Mouse (Mus musculus): ENCODE results near the gene Selenom. TPM values are rescaled to one million over a fixed set of nuclear protein-coding genes. Genes with fewer than 3 reads are reported as not detected.

The Selenom gene
- polyA plus RNA-seq, 1 experiment from 2014 or later, result 79.4 TPM

- Histone ChIP-seq H3K9me3 (peaks cover 6% of the 10 kb centered on the region; the same call in 1 of the 2 replicates), H3K27ac (no peak overlapping the region), H3K4me1 (replicated peaks) (peaks cover 31% of the 10 kb centered on the region), H3K4me3 (replicated peaks) (no peak overlapping the region), H3K9ac (replicated peaks) (no peak overlapping the region), H3K36me3 (peaks cover under 1% of the 10 kb centered on the region; the same call in 1 of the 2 replicates), H3K4me2 (no peak overlapping the region), H3K27me3 (no peaks in the 10 kb centered on the region)
- WGBS, result 71% methylated on average over 3 of the region's 3 CpGs
- no peak for ATAC-seq (ENCODE audit: insufficient number of reproducible peaks, insufficient read depth, low FRiP score, low TSS enrichment, low read depth)
Observed at GRCm38 (mm10) chr11:3541932-3542331, 27.4 kb downstream of the Selenom start.

GRCm38 (mm10) chr11:3543001-3543400 lies 28.5 kb downstream of the Selenom start:
- ATAC-seq (ENCODE audit: insufficient number of reproducible peaks, insufficient read depth, low FRiP score, low TSS enrichment, low read depth), result no peak
- Histone ChIP-seq H3K9me3 (peaks cover 6% of the 10 kb centered on the region; the same call in 1 of the 2 replicates), H3K4me3 (replicated peaks) (no peak overlapping the region), H3K9ac (replicated peaks) (no peak overlapping the region), H3K4me2 (no peak overlapping the region), H3K27ac (no peak overlapping the region), H3K4me1 (replicated peaks) (peaks cover 23% of the 10 kb centered on the region), H3K36me3 (no peaks in the 10 kb centered on the region), H3K27me3 (no peaks in the 10 kb centered on the region)
- WGBS, result 35% methylated on average over 5 of the region's 5 CpGs

- Histone ChIP-seq H3K4me1 (replicated peaks) (peaks cover 16% of the 10 kb centered on the region; the same call in 1 of the 2 replicates), H3K27ac (no peak overlapping the region), H3K9me3 (peaks cover 6% of the 10 kb centered on the region; the same call in 1 of the 2 replicates), H3K9ac (replicated peaks) (no peak overlapping the region), H3K4me2 (no peak overlapping the region), H3K27me3 (no peaks in the 10 kb centered on the region), H3K36me3 (no peaks in the 10 kb centered on the region), H3K4me3 (replicated peaks) (no peak overlapping the region)
- 92% methylated on average over 5 of the region's 5 CpGs for WGBS
- no peak for ATAC-seq (ENCODE audit: insufficient number of reproducible peaks, insufficient read depth, low FRiP score, low TSS enrichment, low read depth)
Observed at GRCm38 (mm10) chr11:3544409-3544808, 29.9 kb downstream of the Selenom start.

- Histone ChIP-seq H3K4me3 (replicated peaks) (no peak overlapping the region), H3K4me2 (no peak overlapping the region), H3K9ac (replicated peaks) (no peak overlapping the region), H3K27ac (peak overlapping the region; percentile 32; the same call in 1 of the 2 replicates), H3K9me3 (peaks cover 6% of the 10 kb centered on the region; the same call in 1 of the 2 replicates), H3K36me3 (no peaks in the 10 kb centered on the region), H3K4me1 (replicated peaks) (peaks cover 16% of the 10 kb centered on the region; the same call in 1 of the 2 replicates), H3K27me3 (no peaks in the 10 kb centered on the region)
- 18% methylated on average over 9 of the region's 9 CpGs for WGBS
- ATAC-seq (ENCODE audit: insufficient number of reproducible peaks, insufficient read depth, low FRiP score, low TSS enrichment, low read depth), result no peak; the same call in 1 of the 2 replicates
Observed at GRCm38 (mm10) chr11:3545531-3546241, 31.2 kb downstream of the Selenom start.

GRCm38 (mm10) chr11:3546242-3546562 lies 31.7 kb downstream of the Selenom start:
- Histone ChIP-seq H3K4me2 (no peak overlapping the region), H3K36me3 (no peaks in the 10 kb centered on the region), H3K4me1 (replicated peaks) (peaks cover 16% of the 10 kb centered on the region; the same call in 1 of the 2 replicates), H3K27me3 (no peaks in the 10 kb centered on the region), H3K9ac (replicated peaks) (no peak overlapping the region), H3K9me3 (peaks cover 6% of the 10 kb centered on the region; the same call in 1 of the 2 replicates), H3K4me3 (replicated peaks) (no peak overlapping the region), H3K27ac (peak overlapping the region; percentile 23; the same call in 1 of the 2 replicates)
- 22% methylated on average over 1 of the region's 1 CpGs for WGBS
- no peak for ATAC-seq (ENCODE audit: insufficient number of reproducible peaks, insufficient read depth, low FRiP score, low TSS enrichment, low read depth)

- Histone ChIP-seq H3K4me2 (no peak overlapping the region), H3K27ac (no peak overlapping the region), H3K36me3 (no peaks in the 10 kb centered on the region), H3K9ac (replicated peaks) (no peak overlapping the region), H3K4me1 (replicated peaks) (peaks cover 16% of the 10 kb centered on the region; the same call in 1 of the 2 replicates), H3K4me3 (replicated peaks) (no peak overlapping the region), H3K27me3 (no peaks in the 10 kb centered on the region), H3K9me3 (peaks cover 6% of the 10 kb centered on the region; the same call in 1 of the 2 replicates)
- 94% methylated on average over 2 of the region's 2 CpGs for WGBS
- ATAC-seq (ENCODE audit: insufficient number of reproducible peaks, insufficient read depth, low FRiP score, low TSS enrichment, low read depth), result no peak
Observed at GRCm38 (mm10) chr11:3547047-3547446, 32.6 kb downstream of the Selenom start.

GRCm38 (mm10) chr11:3547969-3548368 lies 33.5 kb downstream of the Selenom start:
- peaks cover 6% of the 10 kb centered on the region; the same call in 1 of the 2 replicates for H3K9me3 ChIP-seq
- no peak overlapping the region for H3K27ac ChIP-seq
- no peaks in the 10 kb centered on the region for H3K36me3 ChIP-seq
- no peaks in the 10 kb centered on the region for H3K27me3 ChIP-seq
- H3K4me3 ChIP-seq (replicated peaks), result no peak overlapping the region
- peaks cover 13% of the 10 kb centered on the region; the same call in 1 of the 2 replicates for H3K4me1 ChIP-seq (replicated peaks)
- H3K9ac ChIP-seq (replicated peaks), result no peak overlapping the region
- 44% methylated on average over 6 of the region's 6 CpGs for WGBS
- ATAC-seq (ENCODE audit: insufficient number of reproducible peaks, insufficient read depth, low FRiP score, low TSS enrichment, low read depth), result no peak
- no peak overlapping the region for H3K4me2 ChIP-seq

GRCm38 (mm10) chr11:3548564-3549295 lies 34.2 kb downstream of the Selenom start:
- ATAC-seq (ENCODE audit: insufficient number of reproducible peaks, insufficient read depth, low FRiP score, low TSS enrichment, low read depth), result no peak
- no peak overlapping the region for H3K4me3 ChIP-seq (replicated peaks)
- no peaks in the 10 kb centered on the region for H3K36me3 ChIP-seq
- H3K27ac ChIP-seq, result no peak overlapping the region
- H3K27me3 ChIP-seq, result no peaks in the 10 kb centered on the region
- no peak overlapping the region for H3K9ac ChIP-seq (replicated peaks)
- peaks cover 11% of the 10 kb centered on the region; the same call in 1 of the 2 replicates for H3K4me1 ChIP-seq (replicated peaks)
- H3K4me2 ChIP-seq, result no peak overlapping the region
- 69% methylated on average over 3 of the region's 3 CpGs for WGBS
- H3K9me3 ChIP-seq, result peaks cover 6% of the 10 kb centered on the region; the same call in 1 of the 2 replicates

- peaks cover 11% of the 10 kb centered on the region; the same call in 1 of the 2 replicates for H3K4me1 ChIP-seq (replicated peaks)
- no peak overlapping the region for H3K4me3 ChIP-seq (replicated peaks)
- no peaks in the 10 kb centered on the region for H3K36me3 ChIP-seq
- 90% methylated on average over 5 of the region's 5 CpGs for WGBS
- H3K27ac ChIP-seq, result no peak overlapping the region
- no peak for ATAC-seq (ENCODE audit: insufficient number of reproducible peaks, insufficient read depth, low FRiP score, low TSS enrichment, low read depth)
- 0 out of 2 replicates have a peak, but pooled peaks cover under 1% of the 10 kb centered on the region for H3K9me3 ChIP-seq
- H3K9ac ChIP-seq (replicated peaks), result no peak overlapping the region
- no peak overlapping the region for H3K4me2 ChIP-seq
- no peaks in the 10 kb centered on the region for H3K27me3 ChIP-seq
Observed at GRCm38 (mm10) chr11:3549791-3550190, 35.3 kb downstream of the Selenom start.

- Histone ChIP-seq H3K4me1 (replicated peaks) (no peaks in the 10 kb centered on the region), H3K36me3 (no peaks in the 10 kb centered on the region), H3K4me3 (replicated peaks) (no peak overlapping the region), H3K4me2 (no peak overlapping the region), H3K27me3 (no peaks in the 10 kb centered on the region), H3K27ac (no peak overlapping the region), H3K9ac (replicated peaks) (no peak overlapping the region), H3K9me3 (0 out of 2 replicates have a peak, but pooled peaks cover 6% of the 10 kb centered on the region)
- no peak for ATAC-seq (ENCODE audit: insufficient number of reproducible peaks, insufficient read depth, low FRiP score, low TSS enrichment, low read depth)
- 84% methylated on average over 4 of the region's 4 CpGs for WGBS
Observed at GRCm38 (mm10) chr11:3554976-3555375, 40.5 kb downstream of the Selenom start.

GRCm38 (mm10) chr11:3557852-3558251 lies 43.4 kb downstream of the Selenom start:
- 73% methylated on average over 3 of the region's 3 CpGs for WGBS
- Histone ChIP-seq H3K9ac (replicated peaks) (no peak overlapping the region), H3K36me3 (no peaks in the 10 kb centered on the region), H3K27me3 (no peaks in the 10 kb centered on the region), H3K9me3 (0 out of 2 replicates have a peak, but pooled peaks cover 6% of the 10 kb centered on the region), H3K4me2 (no peak overlapping the region), H3K27ac (no peak overlapping the region), H3K4me3 (replicated peaks) (no peak overlapping the region), H3K4me1 (replicated peaks) (no peaks in the 10 kb centered on the region)
- no peak for ATAC-seq (ENCODE audit: insufficient number of reproducible peaks, insufficient read depth, low FRiP score, low TSS enrichment, low read depth)
